Mouse (Mus musculus) heart, postnatal 4 days (tissue): ENCODE measurements at regions not wholly inside any gene's neighbourhood (a gene's known extent, or its start where the extent isn't known, plus 50 kb on each side); places are given as distances from the start of the nearest gene placed in this dataset.

Experiments used
- DNase-seq: peaks from one replicate; pipeline ENCODE4 v3.0.0; 2021

DNA sequence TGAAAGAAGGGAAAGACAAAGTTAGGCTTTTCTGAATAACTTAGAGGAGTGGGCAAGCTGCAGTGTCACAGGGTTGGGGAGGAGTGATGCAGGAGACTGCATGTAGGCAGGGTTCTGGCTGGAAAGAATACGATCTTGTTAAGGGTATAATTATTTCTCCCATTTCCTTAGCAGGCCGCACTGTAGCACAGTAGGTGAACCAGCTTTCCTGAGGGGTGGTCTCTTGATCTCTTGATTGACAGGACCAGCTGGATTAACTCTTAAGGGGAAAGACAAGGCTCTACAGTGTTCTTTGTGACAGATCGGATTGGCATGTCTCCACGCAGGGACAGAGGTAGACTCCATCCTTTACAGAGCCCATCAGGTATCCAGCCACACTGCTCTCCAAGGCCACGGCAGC, 54.5 kb upstream of the Meis1 start:
- no peak for DNase-seq

GRCm38 (mm10) chr11:19073887-19074564, 55.2 kb upstream of the Meis1 start:
- DNase-seq: no peak

DNA sequence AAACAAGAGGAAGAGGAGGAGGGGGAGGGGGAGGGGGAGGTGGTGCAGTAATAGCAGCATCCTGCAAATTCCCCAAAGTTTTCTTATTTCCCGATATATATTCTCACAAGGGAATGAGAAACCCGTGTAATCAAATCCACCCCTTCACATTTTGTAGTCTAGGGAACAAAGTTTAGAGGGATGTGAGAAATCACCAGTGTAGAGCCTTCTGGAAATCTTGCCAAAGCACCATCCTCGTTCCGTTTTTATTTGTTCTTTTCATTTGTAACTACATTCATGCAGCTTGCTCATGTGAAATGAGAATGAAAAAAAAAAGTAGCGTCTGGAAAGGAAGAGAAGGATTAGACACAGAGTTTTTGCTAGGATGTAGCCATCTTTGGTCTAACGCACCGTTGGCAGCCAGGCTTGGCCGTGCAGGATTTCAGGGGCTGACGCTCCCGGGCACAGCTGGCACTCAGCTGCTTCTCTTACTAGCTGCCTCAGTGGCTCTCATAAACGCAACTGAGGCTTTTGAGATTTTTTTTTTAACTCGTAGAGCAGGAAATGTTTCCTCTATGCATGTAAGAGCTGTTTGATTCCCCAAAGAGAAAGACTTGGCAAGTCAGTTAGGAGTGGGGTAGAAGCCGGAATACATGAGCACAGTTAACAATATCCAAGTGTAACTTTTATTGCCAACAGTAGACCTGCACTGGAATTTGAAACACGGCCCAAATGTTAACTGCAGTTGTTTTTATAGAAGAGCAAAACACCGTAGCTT, 72.5 kb upstream of the Meis1 start:
- DNase-seq: no peak

DNA sequence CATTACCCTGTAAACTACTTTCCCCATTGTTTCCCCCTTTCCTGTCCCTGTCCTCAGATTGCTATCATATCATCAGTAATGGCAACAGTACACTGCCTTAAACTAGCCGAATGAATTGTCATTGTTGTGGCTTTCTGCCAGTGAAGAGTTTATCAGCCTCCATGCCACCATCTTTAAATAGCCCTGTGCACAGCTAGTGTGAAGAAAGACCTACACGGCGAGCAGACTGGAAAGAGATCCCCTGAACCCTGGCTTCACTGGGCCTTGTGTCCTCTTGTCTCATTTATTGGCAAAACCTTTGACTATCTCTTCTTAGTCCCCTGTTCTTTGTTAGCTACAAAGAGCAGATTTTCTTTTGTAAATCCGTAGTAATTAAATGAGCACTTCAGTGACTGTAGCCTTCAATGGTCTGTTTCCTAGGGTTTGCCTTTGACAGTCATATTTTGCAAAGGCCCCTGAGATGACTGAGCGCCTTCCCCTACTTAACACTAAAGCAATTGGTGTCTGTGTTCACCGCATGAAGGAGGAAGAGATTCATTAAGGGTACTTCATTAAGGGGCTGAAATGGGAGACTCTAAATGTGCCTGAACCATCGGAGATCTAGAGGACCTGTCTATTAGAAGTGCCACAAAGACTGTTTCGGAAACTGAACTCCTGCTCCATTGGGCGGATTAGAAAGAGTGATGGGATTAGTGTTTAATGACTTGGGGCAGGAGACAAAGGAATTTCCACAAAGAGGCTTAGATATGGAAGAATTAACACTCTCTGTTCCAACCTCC, 74.4 kb upstream of the Meis1 start:
- no peak for DNase-seq

DNA sequence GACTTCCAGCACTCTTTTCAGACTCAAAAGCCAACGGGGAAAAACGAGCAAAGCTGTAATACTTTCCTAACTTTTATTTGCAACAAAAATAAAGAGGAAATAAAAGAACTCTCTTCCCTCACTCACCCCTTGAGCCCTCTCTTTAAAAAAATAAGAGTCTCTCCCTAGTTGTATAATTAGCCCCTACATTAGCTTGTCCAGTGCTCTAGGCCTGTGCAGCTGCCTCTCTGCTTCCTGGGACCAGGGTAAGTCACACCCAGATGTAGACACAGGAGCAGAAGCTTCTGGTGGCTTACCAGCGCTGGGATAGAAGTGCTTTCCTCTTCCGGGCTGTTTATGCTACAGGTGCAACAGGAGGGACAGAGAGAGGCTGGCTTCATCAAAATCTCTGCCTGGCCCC, 75.0 kb upstream of the Meis1 start:
- no peak for DNase-seq

DNA sequence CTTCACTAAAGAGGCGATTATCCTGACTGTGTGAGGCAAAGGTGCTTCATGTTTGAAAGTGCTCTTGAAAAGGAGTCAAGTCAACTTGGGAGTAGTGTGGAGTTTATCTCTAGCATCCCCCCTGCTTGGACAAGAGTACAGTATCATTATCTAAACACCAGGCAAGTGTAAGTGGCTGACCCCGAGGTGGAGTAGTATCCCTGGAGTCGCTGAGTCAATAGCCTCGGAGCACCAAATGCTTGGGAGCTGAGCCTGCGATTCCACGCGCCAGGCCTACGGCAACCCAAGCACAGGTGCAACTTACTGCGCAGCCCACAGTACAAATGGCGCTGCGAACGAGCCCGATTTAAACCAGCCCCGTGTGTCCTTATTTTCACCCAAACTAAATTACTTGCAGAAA, 75.4 kb upstream of the Meis1 start:
- no peak for DNase-seq

DNA sequence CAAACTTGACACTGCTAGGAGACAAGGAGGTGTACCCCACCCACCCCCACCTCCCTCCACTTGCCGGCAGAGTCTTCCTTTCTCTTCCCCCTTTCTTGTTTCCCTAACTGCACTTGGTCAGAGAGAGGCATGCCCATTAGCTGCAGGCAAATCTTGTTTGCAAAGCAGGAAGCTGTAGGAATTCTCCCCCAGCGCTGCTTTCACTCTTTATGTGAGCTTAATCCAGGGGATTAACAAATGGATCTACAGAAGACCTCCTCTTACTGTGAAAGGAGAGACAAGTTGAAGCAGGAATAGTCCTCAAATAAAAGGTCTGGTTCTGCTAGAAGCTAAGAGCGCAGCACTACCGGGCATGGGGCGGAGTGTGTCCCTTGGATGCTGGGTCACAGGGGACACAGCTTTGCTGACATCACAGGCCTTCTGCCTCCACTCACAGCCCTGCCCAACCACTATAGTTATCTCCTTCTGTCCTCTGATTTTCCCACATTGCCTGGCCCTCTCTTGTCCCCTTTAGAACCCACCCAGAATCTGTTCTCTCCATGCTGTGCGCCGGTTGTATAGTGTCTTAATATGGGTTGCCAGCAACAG, 84.3 kb upstream of the Meis1 start:
- no peak for DNase-seq

DNA sequence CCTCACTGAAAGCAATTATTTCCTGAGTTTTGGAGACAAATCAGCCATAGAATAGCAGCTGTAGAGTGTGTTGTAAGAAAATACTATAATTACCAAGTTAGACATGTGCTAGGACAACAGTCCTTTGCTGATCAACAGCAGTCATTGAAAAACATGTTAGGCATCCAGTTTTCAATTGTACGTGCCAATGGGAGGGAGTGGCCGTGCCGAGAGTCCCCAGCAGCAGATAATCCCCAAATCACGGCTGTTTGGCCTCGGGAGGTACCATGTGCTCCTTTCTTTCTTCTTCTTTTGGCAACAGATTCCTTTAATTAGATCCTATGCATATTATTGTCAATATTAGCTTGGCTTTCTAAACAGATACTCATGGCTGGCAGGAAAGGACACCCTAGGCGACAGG, 88.4 kb upstream of the Meis1 start:
- no peak for DNase-seq

DNA sequence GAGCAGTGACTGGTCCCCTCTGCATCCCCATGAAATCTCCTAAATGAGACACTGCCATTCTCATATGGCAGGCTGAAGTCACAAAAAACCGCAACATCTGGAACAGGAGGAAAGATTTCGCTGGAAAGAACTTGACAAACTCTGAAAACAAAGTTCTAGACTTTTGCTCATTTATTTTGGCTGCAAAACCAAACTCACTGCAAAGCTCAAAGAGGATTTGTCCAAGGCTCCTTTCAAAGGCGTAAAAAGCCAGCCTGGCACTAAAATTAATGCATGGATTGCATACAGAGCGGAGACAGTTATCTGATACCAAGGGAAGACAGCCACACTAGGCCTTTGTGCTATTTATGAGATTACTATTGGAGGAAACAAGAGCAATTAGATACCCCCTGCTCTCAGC, 90.3 kb upstream of the Meis1 start:
- no peak for DNase-seq

DNA sequence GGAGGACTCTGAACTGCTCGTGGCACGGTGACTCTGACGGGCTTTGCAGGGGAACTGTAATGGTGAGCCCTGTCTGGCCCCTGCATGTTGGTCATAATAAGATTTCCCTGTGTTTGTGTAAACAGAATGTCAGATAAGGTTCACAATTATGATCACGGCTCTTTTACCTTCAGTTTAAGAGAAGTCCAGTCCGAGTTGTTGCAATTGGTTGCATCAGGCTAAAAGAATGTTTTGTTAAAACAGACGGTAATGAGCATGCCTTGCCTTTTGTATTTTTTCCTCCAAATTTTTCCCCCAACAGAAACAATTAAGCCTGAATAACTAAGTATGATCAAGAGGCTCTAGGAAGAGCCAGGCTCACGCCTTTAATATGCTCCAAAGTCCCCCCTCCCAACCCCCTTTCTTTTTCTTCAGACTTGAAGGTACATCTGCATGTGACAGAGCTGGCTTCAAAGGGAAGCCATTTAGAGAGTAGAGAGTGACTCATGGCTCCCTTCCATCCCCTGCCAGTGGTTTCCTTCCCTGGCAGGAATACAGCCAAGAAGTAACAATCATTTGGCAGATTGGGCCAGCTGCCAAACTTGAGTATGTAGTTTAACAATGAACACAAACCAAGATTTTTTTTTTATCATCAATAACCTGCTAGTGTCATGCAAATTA, 93.3 kb upstream of the Meis1 start:
- peak; percentile 42 for DNase-seq

DNA sequence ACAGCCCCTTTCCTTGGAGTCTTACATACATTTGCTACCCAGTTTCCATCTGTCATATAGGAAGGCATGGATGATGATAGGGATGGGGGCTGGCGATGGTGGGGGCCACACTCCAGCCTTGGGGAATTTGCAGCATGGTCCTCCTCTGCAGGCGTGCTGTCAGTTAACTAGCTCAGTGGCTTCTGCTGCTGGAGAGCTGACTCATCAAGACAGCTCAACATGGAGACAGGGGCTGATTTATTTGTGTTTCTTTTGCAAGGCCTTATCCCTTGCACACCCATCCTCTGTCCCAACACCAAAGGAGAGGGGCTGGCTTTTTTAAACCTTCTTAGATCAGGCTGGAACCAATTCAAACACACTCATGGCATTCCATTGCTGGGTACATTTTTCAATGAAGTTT, 98.3 kb upstream of the Meis1 start:
- DNase-seq: no peak

- no peak for DNase-seq
Observed at GRCm38 (mm10) chr11:19118258-19118657, 99.5 kb upstream of the Meis1 start.

GRCm38 (mm10) chr11:19119927-19120827, 101.4 kb upstream of the Meis1 start:
- DNase-seq: no peak

DNA sequence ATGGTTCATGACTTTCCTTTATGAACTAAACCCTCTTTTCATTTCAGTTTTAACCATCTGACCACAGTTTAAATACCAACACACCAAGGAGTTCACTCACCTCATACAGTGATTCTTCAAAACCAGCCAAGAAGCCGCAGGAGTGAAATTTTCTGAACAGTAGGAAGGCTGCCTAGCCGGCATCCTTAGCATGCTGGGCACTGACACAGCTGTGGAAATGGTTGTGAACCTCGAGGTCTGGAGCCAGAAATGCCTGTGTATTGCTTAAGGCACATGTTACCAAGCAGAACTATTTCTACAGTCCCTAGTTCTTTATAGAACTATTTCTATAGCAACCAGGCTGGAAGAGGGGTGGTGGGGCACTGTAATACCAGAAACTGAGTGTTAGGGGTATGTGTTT, 102.1 kb upstream of the Meis1 start:
- no peak for DNase-seq

- DNase-seq: no peak
Observed at GRCm38 (mm10) chr11:19135375-19136050, 116.7 kb upstream of the Meis1 start.

DNA sequence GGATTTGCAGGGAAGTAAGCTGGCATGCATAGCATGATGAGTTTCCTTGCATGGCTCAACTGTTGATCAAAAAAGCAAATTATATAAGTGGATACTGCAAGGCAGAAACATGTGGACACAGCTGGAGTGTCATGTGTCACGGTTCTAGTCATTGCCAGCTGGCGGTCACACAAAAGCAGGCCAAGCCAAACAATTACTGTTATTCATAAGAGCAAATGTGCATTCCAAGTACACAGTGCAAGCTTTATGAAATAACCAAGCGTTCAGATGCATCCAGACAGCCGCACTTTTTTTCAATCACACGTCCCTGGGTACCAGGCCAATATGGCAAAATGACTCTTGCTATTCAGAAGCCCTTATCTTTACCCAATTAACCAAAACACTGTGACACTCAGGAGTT, 119.6 kb upstream of the Meis1 start:
- DNase-seq: peak; percentile 78

- DNase-seq: no peak
Observed at GRCm38 (mm10) chr11:19138831-19139230, 120.0 kb upstream of the Meis1 start.

- DNase-seq: peak; percentile 53
Observed at GRCm38 (mm10) chr11:19143267-19144000, 124.6 kb upstream of the Meis1 start.

- DNase-seq: no peak
Observed at GRCm38 (mm10) chr11:19144506-19144905, 125.7 kb upstream of the Meis1 start.

- DNase-seq: no peak
Observed at GRCm38 (mm10) chr11:19145263-19145662, 126.5 kb upstream of the Meis1 start.
